Mouse (Mus musculus): ENCODE results near the gene Zfp366. TPM values are rescaled to one million over a fixed set of nuclear protein-coding genes. Genes with fewer than 3 reads are reported as not detected.

The Zfp366 gene
- polyA plus RNA-seq, 1 experiment from 2014 or later = 0.11 TPM

GRCm38 (mm10) chr13:99279351-99279750 is 94.7 kb downstream of the Zfp366 start:
- Histone ChIP-seq H3K4me3 (ENCODE audit: low read depth, low read length) (no peak overlapping the region), H3K36me3 (ENCODE audit: control insufficient read depth, insufficient read depth, low read length) (no peaks in the 10 kb centered on the region), H3K9me3 (replicated peaks; ENCODE audit: control insufficient read depth, low read length) (no peaks in the 10 kb centered on the region), H3K9ac (ENCODE audit: low read depth, low read length) (no peak overlapping the region), H3K27ac (ENCODE audit: low read depth, low read length) (no peak overlapping the region), H3K4me1 (ENCODE audit: control insufficient read depth, insufficient read depth, low read length) (peaks cover 3% of the 10 kb centered on the region; the same call in 1 of the 2 replicates), H3K4me2 (no peak overlapping the region), H3K27me3 (ENCODE audit: control insufficient read depth, insufficient read depth, low read length) (no peaks in the 10 kb centered on the region)
- ATAC-seq (replicated peaks; ENCODE audit: insufficient number of reproducible peaks, low FRiP score, low TSS enrichment) = no peak
- 61% methylated on average over 10 of the region's 10 CpGs for WGBS (ENCODE audit: insufficient replicate concordance)

- no peaks in the 10 kb centered on the region for H3K27me3 ChIP-seq (ENCODE audit: control insufficient read depth, insufficient read depth, low read length)
- H3K36me3 ChIP-seq (ENCODE audit: control insufficient read depth, insufficient read depth, low read length) = no peaks in the 10 kb centered on the region
- no peak overlapping the region for H3K4me3 ChIP-seq (ENCODE audit: low read depth, low read length)
- no peak overlapping the region for H3K27ac ChIP-seq (ENCODE audit: low read depth, low read length)
- H3K4me1 ChIP-seq (ENCODE audit: control insufficient read depth, insufficient read depth, low read length) = peaks cover 3% of the 10 kb centered on the region; the same call in 1 of the 2 replicates
- 66% methylated on average over 6 of the region's 6 CpGs for WGBS (ENCODE audit: insufficient replicate concordance)
- H3K4me2 ChIP-seq = no peak overlapping the region
- ATAC-seq (replicated peaks; ENCODE audit: insufficient number of reproducible peaks, low FRiP score, low TSS enrichment) = no peak
- H3K9ac ChIP-seq (ENCODE audit: low read depth, low read length) = no peak overlapping the region
- H3K9me3 ChIP-seq (replicated peaks; ENCODE audit: control insufficient read depth, low read length) = no peaks in the 10 kb centered on the region
Observed at GRCm38 (mm10) chr13:99282961-99283360, 98.3 kb downstream of the Zfp366 start.

DNA sequence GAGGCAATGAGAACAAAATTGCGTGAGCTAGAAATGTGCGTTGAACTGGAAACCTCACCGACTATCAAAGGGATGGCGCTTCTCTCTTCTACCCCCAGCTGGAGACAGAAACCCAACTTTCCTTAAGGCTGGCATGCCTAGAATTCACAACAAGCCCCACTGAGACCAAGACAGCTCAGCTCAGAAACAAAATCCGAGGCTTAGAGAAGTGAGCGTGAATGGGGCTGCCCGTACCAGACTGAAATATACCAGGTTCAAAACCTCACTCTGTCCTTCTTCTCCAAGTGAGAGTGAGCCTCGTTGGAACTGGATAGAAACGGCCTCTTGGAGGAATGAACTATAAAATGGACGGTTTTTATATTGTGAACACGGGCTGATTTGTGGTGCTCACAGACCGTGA is 99.3 kb downstream of the Zfp366 start:
- no peaks in the 10 kb centered on the region for H3K27me3 ChIP-seq (ENCODE audit: control insufficient read depth, insufficient read depth, low read length)
- H3K4me3 ChIP-seq (ENCODE audit: low read depth, low read length) = no peak overlapping the region
- H3K9me3 ChIP-seq (replicated peaks; ENCODE audit: control insufficient read depth, low read length) = no peaks in the 10 kb centered on the region
- H3K4me2 ChIP-seq = no peak overlapping the region
- no peak overlapping the region for H3K9ac ChIP-seq (ENCODE audit: low read depth, low read length)
- no peak overlapping the region for H3K27ac ChIP-seq (ENCODE audit: low read depth, low read length)
- H3K4me1 ChIP-seq (ENCODE audit: control insufficient read depth, insufficient read depth, low read length) = peaks cover 3% of the 10 kb centered on the region; the same call in 1 of the 2 replicates
- ATAC-seq (replicated peaks; ENCODE audit: insufficient number of reproducible peaks, low FRiP score, low TSS enrichment) = no peak
- WGBS (ENCODE audit: insufficient replicate concordance) = 87% methylated on average over 12 of the region's 12 CpGs
- H3K36me3 ChIP-seq (ENCODE audit: control insufficient read depth, insufficient read depth, low read length) = no peaks in the 10 kb centered on the region

GRCm38 (mm10) chr13:99284400-99285160 is 100.0 kb downstream of the Zfp366 start:
- no peak overlapping the region for H3K4me3 ChIP-seq (ENCODE audit: low read depth, low read length)
- no peaks in the 10 kb centered on the region for H3K27me3 ChIP-seq (ENCODE audit: control insufficient read depth, insufficient read depth, low read length)
- no peaks in the 10 kb centered on the region for H3K9me3 ChIP-seq (replicated peaks; ENCODE audit: control insufficient read depth, low read length)
- H3K4me2 ChIP-seq = no peak overlapping the region
- no peak overlapping the region for H3K27ac ChIP-seq (ENCODE audit: low read depth, low read length)
- H3K36me3 ChIP-seq (ENCODE audit: control insufficient read depth, insufficient read depth, low read length) = no peaks in the 10 kb centered on the region
- WGBS (ENCODE audit: insufficient replicate concordance) = 81% methylated on average over 21 of the region's 21 CpGs
- H3K4me1 ChIP-seq (ENCODE audit: control insufficient read depth, insufficient read depth, low read length) = no peaks in the 10 kb centered on the region; the same call in 1 of the 2 replicates
- H3K9ac ChIP-seq (ENCODE audit: low read depth, low read length) = no peak overlapping the region
- ATAC-seq (replicated peaks; ENCODE audit: insufficient number of reproducible peaks, low FRiP score, low TSS enrichment) = no peak

GRCm38 (mm10) chr13:99285241-99285640 is 100.6 kb downstream of the Zfp366 start:
- Histone ChIP-seq H3K4me2 (no peak overlapping the region), H3K9me3 (replicated peaks; ENCODE audit: control insufficient read depth, low read length) (no peaks in the 10 kb centered on the region), H3K27me3 (ENCODE audit: control insufficient read depth, insufficient read depth, low read length) (no peaks in the 10 kb centered on the region), H3K4me3 (ENCODE audit: low read depth, low read length) (no peak overlapping the region), H3K9ac (ENCODE audit: low read depth, low read length) (no peak overlapping the region), H3K36me3 (ENCODE audit: control insufficient read depth, insufficient read depth, low read length) (no peaks in the 10 kb centered on the region), H3K4me1 (ENCODE audit: control insufficient read depth, insufficient read depth, low read length) (no peaks in the 10 kb centered on the region), H3K27ac (ENCODE audit: low read depth, low read length) (no peak overlapping the region)
- ATAC-seq (replicated peaks; ENCODE audit: insufficient number of reproducible peaks, low FRiP score, low TSS enrichment) = no peak
- 53% methylated on average over 2 of the region's 2 CpGs for WGBS (ENCODE audit: insufficient replicate concordance)

DNA sequence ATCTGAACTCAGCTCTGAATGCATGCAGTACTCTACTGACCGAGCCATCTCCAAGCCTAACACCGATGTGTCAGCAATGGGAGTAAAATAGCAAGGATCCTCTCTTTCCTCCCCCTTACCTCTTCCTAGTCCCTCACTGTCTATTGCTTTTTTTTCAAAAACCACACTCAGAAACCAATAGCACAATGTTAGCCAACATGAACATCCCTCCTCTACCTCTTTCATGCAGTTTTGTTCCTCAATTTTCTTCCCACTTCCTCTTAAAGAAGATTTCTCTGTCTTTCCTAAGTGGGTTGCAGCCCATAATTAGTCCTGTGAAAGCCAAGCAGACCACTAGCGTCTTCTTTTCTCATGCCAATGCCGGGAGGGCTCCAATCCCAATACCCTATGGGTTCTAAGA is 102.6 kb downstream of the Zfp366 start:
- no peak overlapping the region for H3K9ac ChIP-seq (ENCODE audit: low read depth, low read length)
- H3K4me1 ChIP-seq (ENCODE audit: control insufficient read depth, insufficient read depth, low read length) = no peaks in the 10 kb centered on the region
- no peaks in the 10 kb centered on the region for H3K9me3 ChIP-seq (replicated peaks; ENCODE audit: control insufficient read depth, low read length)
- H3K4me3 ChIP-seq (ENCODE audit: low read depth, low read length) = no peak overlapping the region
- WGBS (ENCODE audit: insufficient replicate concordance) = 80% methylated on average over 4 of the region's 4 CpGs
- no peak for ATAC-seq (replicated peaks; ENCODE audit: insufficient number of reproducible peaks, low FRiP score, low TSS enrichment)
- no peaks in the 10 kb centered on the region for H3K36me3 ChIP-seq (ENCODE audit: control insufficient read depth, insufficient read depth, low read length)
- no peak overlapping the region for H3K4me2 ChIP-seq
- no peaks in the 10 kb centered on the region for H3K27me3 ChIP-seq (ENCODE audit: control insufficient read depth, insufficient read depth, low read length)
- H3K27ac ChIP-seq (ENCODE audit: low read depth, low read length) = no peak overlapping the region

GRCm38 (mm10) chr13:99287786-99288185 is 103.2 kb downstream of the Zfp366 start:
- no peak overlapping the region for H3K27ac ChIP-seq (ENCODE audit: low read depth, low read length)
- no peaks in the 10 kb centered on the region for H3K27me3 ChIP-seq (ENCODE audit: control insufficient read depth, insufficient read depth, low read length)
- 76% methylated on average over 9 of the region's 9 CpGs for WGBS (ENCODE audit: insufficient replicate concordance)
- no peaks in the 10 kb centered on the region for H3K9me3 ChIP-seq (replicated peaks; ENCODE audit: control insufficient read depth, low read length)
- no peak for ATAC-seq (replicated peaks; ENCODE audit: insufficient number of reproducible peaks, low FRiP score, low TSS enrichment)
- no peaks in the 10 kb centered on the region for H3K4me1 ChIP-seq (ENCODE audit: control insufficient read depth, insufficient read depth, low read length)
- no peak overlapping the region for H3K9ac ChIP-seq (ENCODE audit: low read depth, low read length)
- no peaks in the 10 kb centered on the region for H3K36me3 ChIP-seq (ENCODE audit: control insufficient read depth, insufficient read depth, low read length)
- H3K4me3 ChIP-seq (ENCODE audit: low read depth, low read length) = no peak overlapping the region
- H3K4me2 ChIP-seq = no peak overlapping the region

DNA sequence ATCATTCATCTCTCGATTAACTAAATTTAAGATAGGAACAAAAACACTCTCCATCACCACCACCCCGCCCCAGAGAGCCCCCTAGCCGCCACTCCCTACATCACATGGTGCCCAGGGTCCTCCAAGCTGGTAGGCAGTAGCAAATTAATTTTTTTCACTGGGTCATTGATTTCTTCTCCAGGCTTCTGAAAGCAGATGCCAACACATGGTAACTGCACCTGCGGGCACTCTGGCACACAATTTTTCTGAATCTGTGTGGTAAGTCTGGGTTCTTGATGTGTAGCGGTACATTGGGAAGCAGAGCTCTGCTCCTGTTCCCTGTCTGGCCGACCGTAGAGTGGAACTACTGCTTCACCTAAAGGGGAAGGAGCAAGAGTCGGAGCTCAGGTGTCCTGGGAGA is 106.1 kb downstream of the Zfp366 start:
- no peaks in the 10 kb centered on the region for H3K4me1 ChIP-seq (ENCODE audit: control insufficient read depth, insufficient read depth, low read length)
- H3K27me3 ChIP-seq (ENCODE audit: control insufficient read depth, insufficient read depth, low read length) = no peaks in the 10 kb centered on the region
- H3K4me2 ChIP-seq = no peak overlapping the region
- H3K36me3 ChIP-seq (ENCODE audit: control insufficient read depth, insufficient read depth, low read length) = no peaks in the 10 kb centered on the region
- ATAC-seq (replicated peaks; ENCODE audit: insufficient number of reproducible peaks, low FRiP score, low TSS enrichment) = no peak
- 87% methylated on average over 8 of the region's 8 CpGs for WGBS (ENCODE audit: insufficient replicate concordance)
- H3K9ac ChIP-seq (ENCODE audit: low read depth, low read length) = no peak overlapping the region
- H3K27ac ChIP-seq (ENCODE audit: low read depth, low read length) = no peak overlapping the region
- no peak overlapping the region for H3K4me3 ChIP-seq (ENCODE audit: low read depth, low read length)
- no peaks in the 10 kb centered on the region for H3K9me3 ChIP-seq (replicated peaks; ENCODE audit: control insufficient read depth, low read length)

- no peak for ATAC-seq (replicated peaks; ENCODE audit: insufficient number of reproducible peaks, low FRiP score, low TSS enrichment)
- no peaks in the 10 kb centered on the region for H3K36me3 ChIP-seq (ENCODE audit: control insufficient read depth, insufficient read depth, low read length)
- no peak overlapping the region for H3K9ac ChIP-seq (ENCODE audit: low read depth, low read length)
- no peaks in the 10 kb centered on the region for H3K4me1 ChIP-seq (ENCODE audit: control insufficient read depth, insufficient read depth, low read length)
- 90% methylated on average over 13 of the region's 13 CpGs for WGBS (ENCODE audit: insufficient replicate concordance)
- no peaks in the 10 kb centered on the region for H3K27me3 ChIP-seq (ENCODE audit: control insufficient read depth, insufficient read depth, low read length)
- H3K9me3 ChIP-seq (replicated peaks; ENCODE audit: control insufficient read depth, low read length) = no peaks in the 10 kb centered on the region
- H3K4me2 ChIP-seq = no peak overlapping the region
- no peak overlapping the region for H3K27ac ChIP-seq (ENCODE audit: low read depth, low read length)
- H3K4me3 ChIP-seq (ENCODE audit: low read depth, low read length) = no peak overlapping the region
Observed at GRCm38 (mm10) chr13:99294176-99294575, 109.6 kb downstream of the Zfp366 start.
